Mouse (Mus musculus) embryonic fibroblast, embryonic 13.5 days (primary cell): ENCODE results near the gene Sqor.

Experiments used
- CTCF ChIP-seq: IDR thresholded peaks from 2 replicates; pipeline ENCODE4 v1.5.1; 2011; ENCODE audit warnings: mild to moderate bottlenecking, control low read depth, low read length, moderate library complexity, borderline replicate concordance; ENCODE audit not compliant: insufficient read depth
- POLR2A ChIP-seq: IDR thresholded peaks from 2 replicates; pipeline ENCODE4 v1.6.1; 2011; ENCODE audit warnings: low read depth, mild to moderate bottlenecking, control low read depth, low read length, moderate library complexity

GRCm38 (mm10) chr2:122737894-122738830 is 26.9 kb upstream of the Sqor start, which contains the start of gene Bloc1s6:
- no peak for TF ChIP-seq CTCF
- peak; percentile 83 for TF ChIP-seq POLR2A
